Mouse (Mus musculus) kidney, postnatal 4 days (tissue): ENCODE measurements around the gene Cox17.
"Not testable (repeated sequence)": the region's sequence is repeated elsewhere in the genome, so short reads cannot be mapped to it uniquely, and the experiment has no call there.

Source experiments
- DNase-seq, 2 experiments: peaks; one replicate each; pipeline ENCODE4 v3.0.0; 2021; ENCODE audit warnings: mixed read lengths in 2 of 2

Gene Cox17

DNA sequence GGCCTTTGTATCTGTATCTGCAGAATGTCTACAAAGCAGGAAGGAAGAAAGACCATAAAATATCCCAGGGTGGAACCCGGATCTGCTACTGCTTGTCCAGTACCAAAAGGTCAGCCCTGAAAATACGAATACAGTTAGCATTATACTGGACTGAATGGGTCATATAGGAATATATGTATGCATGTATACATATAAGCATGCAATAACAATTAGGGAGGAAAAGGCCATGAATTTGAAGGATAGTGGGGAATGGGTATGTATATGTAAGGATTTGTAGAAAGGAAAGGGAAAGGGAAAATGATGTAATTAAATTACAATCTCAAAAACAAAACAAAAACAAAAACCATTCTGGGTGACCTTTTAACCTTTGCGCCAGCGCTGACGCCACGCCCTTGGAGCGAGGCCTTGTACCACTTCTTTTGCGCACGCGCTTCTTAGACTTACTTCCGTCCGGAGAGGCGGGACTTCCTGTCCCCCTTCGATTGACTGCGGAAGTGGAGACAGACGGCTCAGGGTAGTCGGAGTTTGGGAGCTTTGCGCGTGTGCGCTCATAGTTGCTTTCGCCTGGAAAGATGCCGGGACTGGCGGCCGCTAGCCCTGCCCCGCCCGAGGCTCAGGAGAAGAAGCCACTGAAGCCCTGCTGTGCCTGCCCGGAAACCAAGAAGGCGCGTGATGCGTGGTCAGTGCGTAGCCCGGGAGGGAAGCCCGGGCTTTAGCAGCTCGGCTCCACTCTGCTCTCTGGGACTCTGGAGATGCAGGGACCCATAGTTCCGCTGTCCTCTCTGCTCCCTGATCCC, at the start of gene Cox17, which contains the start of gene Gm21987:
TSS of gene Cox17 (plus strand) at position 463 of the 797 bp plus-strand sequence.
TSS of gene Gm21987 (plus strand) at position 512 of the 797 bp plus-strand sequence.
- peak; percentile 91 to 95 for DNase-seq

DNA sequence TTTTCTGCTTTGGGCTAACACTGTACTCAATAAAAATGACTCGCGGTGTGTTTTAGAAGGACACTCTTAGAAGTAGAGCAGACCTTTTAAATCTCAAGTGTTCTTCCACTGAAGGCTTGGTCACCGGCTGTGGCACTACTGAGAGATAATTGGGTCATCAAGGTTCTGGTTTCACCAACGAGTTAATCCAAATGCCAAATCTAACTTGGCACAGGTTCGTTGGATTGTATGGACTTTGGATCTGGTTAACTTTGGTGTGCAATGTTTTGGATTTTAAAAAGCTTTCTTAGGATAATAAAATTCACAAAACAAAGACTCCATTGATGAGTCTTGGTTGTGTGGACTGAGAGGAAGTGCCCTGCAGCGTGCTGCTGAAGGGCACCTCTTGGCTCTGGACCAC, 48.4 kb upstream of the Cox17 start:
- no peak for DNase-seq

DNA sequence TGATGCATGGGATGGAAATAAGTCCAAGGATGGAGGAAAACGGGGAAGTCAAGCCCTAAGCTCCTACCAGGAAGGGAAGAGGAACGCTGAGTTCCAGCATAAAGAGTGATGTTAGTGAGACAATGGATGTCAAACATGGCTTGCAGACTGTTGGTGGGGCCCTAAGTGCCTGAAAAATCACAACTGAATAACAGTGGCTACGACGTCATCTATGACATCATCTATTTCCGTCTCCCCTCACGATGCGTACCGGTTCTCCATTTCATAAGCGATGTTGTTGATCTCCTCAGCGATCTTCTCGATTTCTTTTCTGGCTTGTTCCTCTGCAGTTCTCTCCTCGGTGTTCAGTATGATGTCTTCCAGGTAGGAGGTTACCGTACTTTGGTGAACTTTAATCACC, 44.4 kb upstream of the Cox17 start:
- DNase-seq, result no peak

DNA sequence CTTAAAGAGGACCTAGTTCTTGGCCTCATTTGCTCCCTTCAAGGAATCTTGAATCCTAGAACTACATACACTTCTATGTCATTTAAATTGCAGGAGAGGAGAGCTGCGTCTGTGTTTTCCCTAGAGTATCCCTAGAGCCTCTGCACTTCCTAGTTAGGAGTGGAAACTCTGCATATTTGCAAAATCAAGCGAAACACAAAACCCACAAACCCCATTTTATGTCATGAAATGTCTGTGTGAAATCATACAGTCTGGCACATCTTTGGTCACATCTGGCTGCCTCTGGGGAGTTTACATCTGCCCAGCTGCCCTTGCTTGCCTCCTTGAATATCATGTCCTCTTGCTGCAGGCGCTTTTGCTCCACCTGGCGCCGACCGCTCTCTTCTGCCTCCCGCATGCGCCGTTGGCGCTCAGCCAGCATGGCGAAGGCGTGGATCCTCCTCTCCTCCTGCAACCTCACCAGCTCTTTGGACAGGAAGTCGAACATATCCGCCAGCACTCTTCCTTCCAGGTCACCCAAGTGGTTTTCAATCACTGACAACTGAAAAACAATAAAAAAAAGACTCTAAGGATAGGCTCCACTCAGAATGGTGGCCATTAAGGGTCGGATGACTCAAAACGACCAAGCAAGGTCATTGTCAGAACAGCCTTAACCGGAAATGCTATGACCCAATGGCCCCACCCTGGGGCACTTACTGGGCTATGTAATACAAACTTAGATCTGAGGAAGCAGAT, 42.2 kb upstream of the Cox17 start:
- peak; percentile 74 to 84 for DNase-seq

DNA sequence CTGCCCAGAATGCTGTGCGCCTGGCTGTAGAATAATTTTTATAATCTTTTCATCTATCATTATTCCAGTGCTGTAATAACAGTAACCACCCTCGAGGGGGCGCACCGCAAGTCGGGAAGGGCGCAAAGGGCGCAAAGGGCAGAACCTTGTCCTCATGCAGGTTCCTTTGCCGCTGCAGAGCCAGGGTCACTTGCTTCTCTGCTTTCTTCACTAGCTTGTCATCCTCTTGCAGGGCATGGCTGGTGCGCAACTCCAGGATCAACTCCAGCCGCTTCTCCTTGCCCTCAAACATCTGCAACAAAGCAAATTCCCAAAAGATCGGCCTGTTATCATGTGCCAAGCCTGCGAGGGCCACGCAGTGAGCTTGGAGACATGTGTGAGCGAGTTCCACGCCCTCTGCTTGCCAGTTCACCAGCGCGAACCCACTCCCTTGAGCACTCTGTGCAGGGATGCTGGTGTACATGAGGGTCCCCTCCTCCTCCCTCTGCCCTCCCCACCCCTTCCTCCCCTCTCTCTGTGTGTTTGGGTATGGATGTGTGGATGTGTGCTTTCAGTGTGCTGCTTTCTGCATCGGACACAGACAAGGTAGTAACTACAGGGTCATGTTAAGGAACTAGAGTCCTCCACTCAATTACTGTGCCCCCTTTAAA, 40.1 kb upstream of the Cox17 start:
- peak; percentile 25 to 50 for DNase-seq

DNA sequence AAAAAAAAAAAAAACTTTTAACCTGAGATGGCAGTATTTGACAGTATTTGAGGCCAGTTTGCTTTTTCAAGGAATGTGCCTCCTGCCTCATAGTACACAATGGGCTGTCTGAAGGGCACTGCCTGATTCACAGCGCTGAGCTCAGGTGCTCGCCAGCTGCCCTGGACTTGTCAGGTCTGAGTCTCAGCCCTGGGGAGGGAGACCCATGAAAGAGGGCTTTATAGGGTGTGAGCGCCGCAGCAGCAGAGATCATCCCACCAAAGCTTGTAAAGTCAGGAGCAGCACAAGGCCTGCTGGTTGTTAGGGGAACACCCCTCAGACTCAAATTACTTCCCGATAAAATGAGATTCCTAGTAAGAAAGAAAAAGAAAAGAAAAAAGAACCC, 39.6 kb upstream of the Cox17 start:
- no peak for DNase-seq

DNA sequence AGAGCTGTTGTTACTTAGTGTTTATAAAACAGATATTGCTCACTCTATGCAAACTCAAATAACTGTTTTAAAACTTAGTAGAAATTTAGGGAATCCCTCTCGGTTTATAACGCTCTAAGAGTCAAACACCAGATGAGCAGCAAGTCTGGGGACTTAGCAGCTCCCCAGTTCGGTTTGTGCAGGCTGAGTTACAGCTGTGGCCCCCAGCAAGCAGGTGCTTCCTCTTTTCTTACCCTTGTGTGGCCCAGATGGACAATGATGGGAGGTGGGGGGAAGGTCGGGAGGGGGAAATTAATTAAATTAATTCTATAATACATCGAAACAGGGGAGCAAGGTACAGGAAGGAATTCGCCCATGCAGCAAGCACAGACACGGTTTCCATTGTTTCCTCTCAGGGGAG, 39.1 kb upstream of the Cox17 start:
- no peak for DNase-seq

DNA sequence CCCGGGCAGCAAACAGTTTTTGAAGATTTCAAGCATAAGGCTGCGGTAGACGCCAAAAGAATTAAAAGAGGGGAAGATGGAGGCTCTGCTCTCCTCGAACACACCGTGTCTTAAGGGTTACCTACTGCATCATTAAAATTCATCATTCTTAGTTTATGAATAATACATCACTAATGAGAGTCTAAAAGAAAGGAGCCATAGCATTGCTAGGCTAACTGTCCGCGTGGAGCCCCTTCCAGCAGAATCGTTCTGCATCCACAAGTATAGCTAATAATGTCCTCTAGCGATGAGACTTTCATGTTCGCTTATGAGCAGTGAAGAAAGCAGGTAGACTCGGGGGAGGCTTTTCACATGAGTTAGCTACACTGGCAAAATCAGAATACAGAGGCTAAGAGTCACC, 38.6 kb upstream of the Cox17 start:
- DNase-seq, result no peak

DNA sequence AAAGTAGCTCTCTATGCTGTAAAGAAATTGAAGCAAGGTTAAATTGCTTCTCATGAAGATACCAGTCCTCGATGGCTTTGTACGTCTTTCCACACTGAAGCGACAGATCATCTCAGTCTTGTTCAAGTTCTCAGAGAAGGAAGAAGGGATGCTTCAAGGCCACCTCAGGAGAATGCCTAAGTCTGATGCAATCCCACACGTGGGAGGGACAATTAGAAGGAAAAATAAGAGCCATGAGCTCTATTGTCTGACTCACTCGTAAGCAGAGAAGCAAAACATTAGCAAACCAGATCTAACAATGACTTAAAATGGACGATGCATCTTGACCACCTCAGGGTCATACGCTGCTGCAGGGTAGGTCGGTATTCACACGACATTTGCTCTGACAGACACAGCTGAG, 28.3 kb upstream of the Cox17 start:
- no peak for DNase-seq

DNA sequence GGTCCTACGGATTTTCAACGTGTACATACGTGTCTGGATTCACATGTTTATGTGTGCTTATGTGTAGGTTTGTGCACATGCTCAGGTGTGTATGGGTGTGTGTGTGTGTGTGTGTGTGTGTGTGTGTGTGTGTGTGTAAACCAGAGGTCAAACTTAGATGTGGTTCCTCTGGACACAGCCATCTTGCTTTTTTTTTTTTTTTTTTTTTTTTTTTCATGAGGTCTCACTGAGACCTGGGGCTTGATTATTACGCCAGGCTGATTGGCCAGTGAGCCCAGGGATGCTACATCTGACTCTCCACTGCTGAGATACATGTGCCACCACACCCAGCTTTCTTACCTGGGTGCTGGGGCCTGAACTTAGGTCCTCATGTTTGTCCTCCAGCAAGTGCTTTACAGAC, 27.7 kb upstream of the Cox17 start:
- DNase-seq, result no peak

DNA sequence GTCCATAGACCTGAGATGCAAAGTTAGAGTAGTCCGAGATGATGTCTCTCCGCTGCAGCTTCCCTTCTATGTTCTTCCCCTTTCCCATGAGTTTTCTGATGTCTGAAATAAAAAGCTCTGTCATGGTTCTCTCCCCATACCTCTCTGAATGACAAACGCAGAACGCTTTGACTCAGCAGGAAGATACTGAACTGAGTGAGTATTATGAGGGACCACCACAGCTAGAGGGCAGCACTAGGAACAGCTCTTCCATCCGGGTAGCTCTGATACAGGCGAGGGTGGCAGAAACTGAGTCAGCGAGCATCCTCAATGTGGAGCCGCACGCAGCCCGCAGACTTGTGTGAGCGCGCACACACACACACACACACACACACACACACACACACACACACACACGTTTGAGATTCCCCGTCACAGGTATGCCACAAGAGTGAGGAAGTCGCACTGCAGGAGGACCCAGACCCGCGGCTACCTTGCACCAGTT, 25.3 kb upstream of the Cox17 start:
- peak; percentile 54 to 64 for DNase-seq

DNA sequence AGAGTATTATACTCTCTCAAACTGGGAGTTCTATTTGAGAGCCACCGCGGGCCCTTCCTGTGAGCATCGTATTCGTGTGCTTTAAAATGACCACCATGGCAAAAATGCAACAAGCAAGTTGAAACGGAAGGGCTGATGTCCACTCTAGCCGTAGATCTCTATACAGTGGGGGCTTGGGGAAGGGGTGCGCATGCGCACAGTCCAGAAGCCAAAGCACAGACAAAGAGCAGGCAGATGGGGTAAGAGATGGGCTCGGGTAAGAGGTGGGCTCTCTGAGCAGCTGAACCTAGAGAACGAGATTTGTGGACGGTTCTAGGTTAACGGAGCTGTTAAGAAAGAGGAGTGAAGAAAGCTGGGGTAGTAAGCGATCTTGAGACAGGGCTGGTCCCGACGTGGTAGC, 22.5 kb upstream of the Cox17 start:
- DNase-seq, result no peak

DNA sequence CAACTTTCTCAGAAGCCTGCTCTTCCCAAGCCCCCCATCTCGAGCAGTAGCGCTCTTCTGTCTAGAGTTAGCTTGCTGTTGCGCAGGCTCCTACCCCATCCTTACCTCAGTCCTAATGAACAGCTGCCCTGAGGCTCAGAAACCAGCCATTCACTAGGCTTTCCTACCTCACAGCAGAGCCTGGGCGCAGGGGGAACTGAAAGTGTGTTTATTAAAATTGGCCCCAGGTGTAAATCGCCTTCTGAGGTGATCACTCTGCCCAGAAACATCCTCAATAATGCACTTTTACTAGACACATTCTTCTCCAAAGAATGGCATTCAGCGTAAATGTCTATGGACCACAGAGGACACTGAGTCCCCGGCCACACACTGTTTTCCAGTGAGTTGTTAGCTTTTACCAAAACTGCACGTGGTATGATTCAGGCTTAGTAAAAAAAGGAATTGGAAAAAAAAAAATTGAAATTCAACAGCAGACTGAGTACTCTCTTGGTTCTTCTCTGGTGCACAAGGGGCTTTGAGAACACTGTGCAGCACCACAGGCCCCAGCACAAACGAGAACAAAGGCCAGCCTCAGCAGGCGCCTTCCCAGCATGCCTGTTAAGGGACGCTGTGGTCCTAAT, 19.9 kb upstream of the Cox17 start:
- DNase-seq, result no peak

DNA sequence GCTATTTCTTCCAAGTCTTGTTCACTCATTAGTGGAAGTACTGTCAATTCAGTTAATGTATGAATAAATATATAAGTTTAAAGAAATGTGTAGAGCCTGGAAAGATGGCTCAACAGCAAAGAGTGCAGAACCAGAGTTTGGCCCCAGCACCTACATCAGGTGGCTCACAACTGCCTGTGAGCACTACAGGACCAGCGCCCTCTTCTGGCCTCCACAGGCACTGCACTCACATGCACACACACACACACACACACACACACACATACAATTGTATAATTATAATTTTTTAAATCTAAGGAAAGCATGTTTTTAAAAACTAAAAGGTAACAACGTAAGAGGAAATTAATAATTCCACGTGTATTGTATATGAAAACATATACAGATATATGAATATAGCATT, 17.5 kb upstream of the Cox17 start:
- no peak for DNase-seq

DNA sequence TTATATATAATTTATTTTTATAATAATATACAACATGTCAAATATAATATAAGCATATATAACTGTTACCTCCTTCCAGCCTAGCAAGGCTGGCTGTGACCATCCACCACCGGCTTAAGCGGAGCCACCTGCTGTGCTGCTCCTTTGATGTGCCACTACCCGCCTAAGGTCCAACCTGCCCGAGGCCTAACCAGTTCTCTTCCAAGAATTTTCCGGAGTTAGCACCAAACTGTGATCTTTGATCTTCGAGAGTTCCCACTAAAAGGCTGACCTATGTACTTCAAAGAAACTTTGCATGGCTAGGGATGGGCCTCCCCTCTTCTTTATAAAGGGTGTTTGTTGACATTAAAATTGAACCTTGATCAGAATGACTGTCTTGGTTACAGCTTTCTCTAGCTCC, 12.4 kb upstream of the Cox17 start:
- peak in 1 of 2 experiments; percentile 28 for DNase-seq

DNA sequence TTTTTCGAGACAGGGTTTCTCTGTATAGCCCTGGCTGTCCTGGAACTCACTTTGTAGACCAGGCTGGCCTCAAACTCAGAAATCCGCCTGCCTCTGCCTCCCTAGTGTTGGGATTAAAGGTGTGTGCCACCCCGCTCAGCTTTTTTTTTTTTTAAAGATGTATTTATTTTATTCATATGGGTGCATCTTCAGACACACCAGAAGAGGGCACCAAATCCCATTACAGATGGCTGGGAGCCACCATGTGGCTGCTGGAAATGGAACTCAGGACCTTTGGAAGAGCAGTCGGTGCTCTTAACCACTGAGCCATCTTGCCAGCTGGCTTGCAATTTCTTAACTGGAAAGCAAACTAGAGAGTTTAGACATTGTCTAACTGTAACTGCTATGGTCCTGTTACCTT, 8.7 kb upstream of the Cox17 start:
- not testable (repeated sequence) for DNase-seq

DNA sequence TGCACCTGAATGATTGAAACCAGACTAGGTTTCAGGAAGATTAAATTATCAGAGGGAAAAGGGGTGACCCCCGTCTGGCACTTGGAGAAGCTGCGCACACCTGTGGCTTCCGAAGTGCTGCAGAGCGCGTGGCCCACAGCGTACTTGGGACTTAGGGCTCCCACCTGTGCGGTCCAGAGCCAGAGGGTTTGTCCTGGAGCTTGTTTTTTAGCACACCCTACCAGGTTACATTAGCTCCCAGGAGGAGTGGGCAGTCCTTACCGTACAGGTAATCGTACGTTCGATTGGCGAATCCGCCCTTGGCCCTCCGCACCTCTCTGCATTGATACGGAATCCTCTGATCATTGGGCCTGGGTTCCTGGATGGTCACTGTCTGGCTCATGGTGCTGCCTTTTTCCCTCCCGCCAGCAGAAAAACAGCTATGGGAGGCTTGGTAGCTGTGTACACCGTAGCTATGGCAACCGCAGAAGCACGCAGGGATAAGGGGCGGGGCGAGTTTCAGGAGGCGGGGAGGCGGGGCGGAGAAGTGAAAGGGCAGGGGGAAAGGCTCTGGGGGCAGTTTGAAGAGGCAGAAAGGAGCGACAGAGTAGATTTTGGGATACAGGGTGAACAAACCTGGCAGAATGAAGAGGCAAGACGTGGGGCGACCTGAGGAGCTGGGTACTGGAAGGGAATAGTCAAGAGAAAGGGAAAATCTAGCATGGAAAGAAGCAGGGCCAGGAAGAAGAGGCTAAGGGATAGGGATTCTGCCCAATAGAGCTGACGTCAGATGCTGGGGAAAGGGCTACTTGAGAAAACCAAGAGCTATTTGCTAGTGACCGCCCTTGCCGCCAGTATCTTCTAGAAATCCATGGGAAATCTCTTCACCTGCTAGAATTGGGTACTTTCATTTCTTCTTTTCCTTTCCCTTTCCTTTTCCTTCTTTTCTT, 5.1 kb upstream of the Cox17 start, which contains the start of gene Maats1:
TSS of gene Maats1 (minus strand) at position 748 of the 929 bp plus-strand sequence.
- DNase-seq, result peak; percentile 87 to 92

DNA sequence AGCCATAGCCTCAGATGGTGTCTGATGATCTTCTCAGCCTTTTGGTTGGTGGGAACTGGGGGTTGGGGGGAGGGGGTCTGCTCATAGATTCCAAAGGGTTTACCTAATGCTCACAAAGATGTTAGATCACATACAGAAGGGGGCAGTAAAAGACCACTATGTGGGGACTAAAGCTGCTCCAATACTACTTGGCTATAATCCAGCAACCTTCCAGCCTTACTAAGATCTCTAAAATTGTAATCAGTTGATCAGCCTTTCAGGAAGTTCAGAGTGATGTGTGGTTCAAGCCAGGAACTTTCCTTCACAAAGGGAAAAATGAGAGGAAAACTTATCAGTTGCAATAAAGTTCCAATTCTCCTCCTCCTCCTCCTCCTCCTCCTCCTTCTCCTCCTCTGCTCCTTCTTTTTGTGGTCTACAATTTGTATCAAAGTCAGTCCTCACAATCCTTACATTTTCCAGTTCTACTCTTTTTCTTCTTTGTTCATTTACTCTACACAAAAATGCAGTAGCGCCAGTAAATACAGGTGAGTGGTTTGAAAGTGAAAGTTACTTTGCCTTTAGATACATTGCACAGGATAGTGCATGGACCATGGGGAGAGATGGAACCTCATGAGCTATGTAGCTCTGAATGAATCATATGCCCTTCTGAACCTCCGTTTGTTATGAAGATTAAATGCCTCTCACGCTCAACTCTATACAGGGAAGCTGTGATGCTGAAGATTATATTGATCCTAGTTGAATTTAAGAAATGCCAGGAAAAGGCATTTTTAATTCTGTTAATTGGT, 1.7 kb upstream of the Cox17 start:
- peak; percentile 22 to 43 for DNase-seq

DNA sequence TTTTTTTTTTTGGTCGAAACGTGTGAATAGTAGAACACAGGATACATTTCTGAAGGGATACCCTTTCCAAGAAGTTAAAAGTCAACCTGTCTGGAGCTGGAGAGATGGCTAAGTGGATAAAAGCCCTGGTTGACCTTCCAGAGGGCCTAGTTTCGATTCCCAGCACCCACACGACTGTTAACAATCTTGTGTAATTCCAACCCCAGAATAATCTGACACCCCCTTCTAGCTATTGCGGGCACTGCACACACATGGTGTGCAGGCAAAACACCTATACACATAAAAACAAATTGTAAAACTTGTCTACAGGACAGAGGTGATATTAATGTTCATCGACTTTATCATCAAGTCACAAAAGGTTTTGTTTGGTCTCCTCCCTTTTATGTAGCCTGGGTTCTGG, 797 bp downstream of the Cox17 start:
- DNase-seq, result no peak

DNA sequence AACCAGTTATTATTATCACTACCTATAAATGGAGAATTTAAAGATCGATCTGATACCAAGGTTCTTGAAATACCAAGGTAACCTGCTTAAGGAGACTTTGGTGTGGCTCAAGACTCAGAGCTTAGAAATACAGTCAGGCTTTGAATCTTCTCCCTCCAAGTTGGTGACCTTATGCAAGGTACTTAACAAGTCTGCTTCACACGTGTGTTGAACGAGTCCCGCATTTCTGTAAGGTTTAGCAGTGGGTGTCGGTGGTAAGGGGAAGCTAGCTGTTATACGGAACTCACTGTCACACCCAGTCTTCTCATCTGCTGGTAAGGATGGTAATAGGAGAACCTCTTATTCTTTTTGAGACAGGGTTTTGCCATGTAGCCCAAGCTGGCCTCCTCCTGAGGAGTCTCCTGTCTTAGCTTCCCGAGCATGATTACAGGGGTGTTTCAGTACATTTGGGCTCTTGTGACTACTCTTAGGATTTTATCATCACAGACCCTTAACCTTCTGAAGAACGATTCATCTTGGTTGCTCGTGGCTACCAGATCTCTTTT, 1.5 kb downstream of the Cox17 start:
- no peak for DNase-seq

DNA sequence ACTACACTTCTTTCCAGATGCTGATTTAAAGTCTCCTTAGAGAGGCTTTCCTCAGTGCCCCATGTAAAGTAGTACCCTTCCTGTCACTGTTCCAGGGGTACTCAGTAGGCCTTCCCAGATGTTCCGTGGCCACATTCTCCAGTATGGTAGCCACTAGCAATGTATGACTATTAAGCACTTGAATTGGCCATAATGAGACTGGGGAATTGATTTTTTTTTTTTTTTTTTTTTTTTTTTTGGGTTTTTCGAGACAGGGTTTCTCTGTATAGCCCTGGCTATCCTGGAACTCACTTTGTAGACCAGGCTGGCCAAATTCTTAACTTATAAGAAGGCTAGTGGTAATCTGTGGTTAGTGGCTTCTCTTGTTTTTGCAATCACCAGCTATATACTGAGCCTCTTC, 3.1 kb downstream of the Cox17 start:
- DNase-seq, result no peak
